Mouse (Mus musculus): Measurements from ENCODE around the gene Gng3.

DNA sequence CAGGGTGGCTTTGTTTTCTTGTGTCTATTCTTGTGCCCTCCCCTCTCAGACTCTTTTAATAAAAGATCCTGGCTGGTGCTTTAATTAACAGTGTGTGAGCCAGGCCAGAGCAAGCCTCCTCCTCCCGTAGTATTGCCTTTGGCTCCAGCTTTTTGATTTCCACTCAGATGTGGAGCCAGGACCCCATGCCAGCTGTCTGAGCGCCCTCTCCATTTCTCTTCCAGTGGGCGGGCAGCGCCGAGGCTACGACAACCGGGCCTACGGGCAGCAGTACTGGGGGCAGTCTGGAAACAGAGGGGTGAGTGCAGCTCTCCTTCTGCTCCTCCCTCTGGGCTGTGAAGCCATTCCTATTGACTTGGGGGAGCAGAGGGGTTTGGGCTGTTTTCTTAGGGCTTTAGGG is 8.3 kb downstream of the Gng3 start:
- no peak for TF ChIP-seq POLR2A (IDR thresholded peaks at IDR 0.05; ENCODE audit: control insufficient read depth in 1 of 2, insufficient read depth in 1 of 2, low read depth in 1 of 2, low read length in 2 of 2, poor library complexity in 1 of 2)
- no peak for TF ChIP-seq POLR2AphosphoS5 (IDR thresholded peaks at IDR 0.05; ENCODE audit: borderline replicate concordance, low read depth, low read length)
